Mouse (Mus musculus) heart, postnatal 0 days (tissue): ENCODE measurements around the gene Prkn.

Experiments
- CTCF ChIP-seq: IDR thresholded peaks from 2 replicates; pipeline ENCODE4 v1.5.1; 2016; ENCODE audit warnings: antibody characterized with exemption, control low read depth, low read depth
- EP300 ChIP-seq: IDR thresholded peaks from 2 replicates; pipeline ENCODE4 v1.6.1; 2016; ENCODE audit warnings: antibody characterized with exemption, low read depth

DNA sequence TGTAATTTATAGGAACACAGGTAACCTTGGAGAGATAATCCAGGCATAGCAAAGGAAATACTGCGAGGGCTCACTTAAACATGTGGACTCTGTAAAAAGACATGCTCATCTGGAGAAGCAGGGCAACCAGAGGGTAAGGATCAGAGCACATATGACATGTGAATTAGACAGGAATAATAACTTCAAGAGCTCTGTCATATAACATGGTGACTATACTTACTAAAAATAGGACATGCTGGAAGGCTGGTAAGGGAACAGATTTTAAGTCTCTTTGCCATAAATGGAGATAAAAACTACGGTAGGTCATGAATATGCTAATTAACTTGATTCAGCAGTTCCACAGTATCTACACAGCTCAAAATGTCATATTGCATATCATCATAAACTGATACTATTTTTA, 777.4 kb downstream of the Prkn start:
- TF ChIP-seq EP300 (no peak), CTCF (no peak)
